Mouse (Mus musculus): ENCODE measurements at regions not wholly inside any gene's neighbourhood (a gene's known extent, or its start where the extent isn't known, plus 50 kb on each side); places are given as distances from the start of the nearest gene placed in this dataset.
"Not testable (repeated sequence)": the region's sequence is repeated elsewhere in the genome, so short reads cannot be mapped to it uniquely, and the experiment has no call there.

GRCm38 (mm10) chr9:6845281-6845680 is 339.0 kb downstream of the Dync2h1 start:
- DNase-seq (ENCODE audit: low read depth, low spot score) = not testable (repeated sequence)

DNA sequence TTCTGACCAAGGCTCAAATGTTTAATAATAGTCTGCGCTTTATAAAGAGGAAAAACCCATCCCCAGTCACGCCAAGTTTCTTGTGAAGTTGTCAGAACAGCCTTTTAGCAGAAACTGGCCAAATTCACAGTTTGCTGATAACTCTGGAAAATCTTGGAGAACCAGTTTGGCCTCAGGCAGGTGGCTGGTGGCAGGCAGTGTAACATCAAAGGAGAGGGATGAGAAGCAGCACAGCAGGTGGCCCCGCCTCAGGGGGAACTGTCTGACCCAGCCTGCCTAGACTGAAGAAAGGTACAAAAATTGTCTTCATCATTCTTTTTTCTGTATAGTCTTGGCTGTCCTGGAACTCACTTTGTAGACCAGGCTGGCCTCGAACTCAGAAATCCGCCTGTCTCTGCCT is 349.3 kb downstream of the Dync2h1 start:
- DNase-seq (ENCODE audit: low read depth, low spot score) = not testable (repeated sequence)

- DNase-seq (ENCODE audit: low read depth, low spot score) = no peak
These were observed 349.8 kb downstream of the Dync2h1 start for GRCm38 (mm10) chr9:6834470-6834869.

GRCm38 (mm10) chr9:6832862-6833261 is 351.4 kb downstream of the Dync2h1 start:
- DNase-seq (ENCODE audit: low read depth, low spot score) = no peak

- DNase-seq (ENCODE audit: low read depth, low spot score) = not testable (repeated sequence)
These were observed 352.6 kb downstream of the Dync2h1 start for GRCm38 (mm10) chr9:6831642-6832041.

DNA sequence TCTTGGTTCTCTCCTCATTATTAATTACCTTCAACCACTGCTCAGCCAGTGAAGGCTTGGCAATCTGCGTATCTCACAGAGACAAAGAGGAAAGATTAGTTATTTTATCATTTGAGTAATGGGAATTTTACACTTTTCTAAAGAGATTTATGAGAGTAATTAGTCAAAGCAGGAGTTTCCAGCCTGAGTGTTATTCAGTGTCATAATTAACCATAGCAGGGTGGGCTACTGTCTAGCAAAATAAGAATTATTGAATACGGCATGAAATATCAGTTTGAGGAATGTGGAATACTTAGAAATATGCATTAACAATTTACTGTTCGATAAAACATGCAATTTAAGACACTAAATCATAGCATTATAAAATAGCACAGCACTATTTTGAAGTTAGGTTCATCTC is 357.7 kb downstream of the Dync2h1 start:
- no peak for DNase-seq (ENCODE audit: low read depth, low spot score)

DNA sequence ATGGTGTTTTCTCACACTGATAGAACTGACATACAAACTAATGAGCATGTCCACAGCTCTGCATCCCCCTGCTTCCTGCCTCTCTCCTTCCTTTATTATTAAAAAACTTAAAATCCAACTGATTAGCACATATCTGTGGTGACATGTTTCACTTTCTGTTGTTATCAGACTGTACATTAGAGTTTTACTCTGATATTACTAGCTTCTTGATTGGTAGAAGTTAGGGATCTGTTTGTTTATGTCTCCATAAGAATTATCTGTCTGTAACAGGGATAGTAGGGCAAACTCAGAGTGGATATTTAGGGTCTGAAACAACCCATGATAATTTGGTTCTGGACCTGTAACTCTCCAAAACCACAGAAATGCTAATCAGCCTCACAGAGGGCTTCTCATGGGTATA is 358.6 kb downstream of the Dync2h1 start:
- no peak for DNase-seq (ENCODE audit: low read depth, low spot score)

GRCm38 (mm10) chr9:6823946-6824345 is 360.3 kb downstream of the Dync2h1 start:
- not testable (repeated sequence) for DNase-seq (ENCODE audit: low read depth, low spot score)

DNA sequence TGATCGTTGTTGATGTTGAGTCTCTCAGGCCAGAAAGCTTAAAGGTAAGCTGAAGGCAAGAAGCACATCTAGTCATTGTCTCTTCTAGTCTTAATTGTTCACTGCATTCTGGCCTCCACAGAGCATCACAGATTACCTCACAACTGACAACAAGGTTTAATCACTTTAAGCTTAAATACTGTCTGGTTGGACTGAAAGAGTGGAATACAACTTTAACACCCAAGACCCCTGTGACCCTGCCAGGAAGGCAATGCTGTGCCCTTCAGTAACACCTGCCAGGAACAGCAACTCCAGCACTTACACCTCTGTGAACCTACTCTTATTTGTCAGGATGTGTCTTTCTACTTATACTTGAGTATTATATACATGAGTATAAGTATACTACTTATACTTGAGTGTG is 360.7 kb downstream of the Dync2h1 start:
- DNase-seq (ENCODE audit: low read depth, low spot score) = no peak

DNA sequence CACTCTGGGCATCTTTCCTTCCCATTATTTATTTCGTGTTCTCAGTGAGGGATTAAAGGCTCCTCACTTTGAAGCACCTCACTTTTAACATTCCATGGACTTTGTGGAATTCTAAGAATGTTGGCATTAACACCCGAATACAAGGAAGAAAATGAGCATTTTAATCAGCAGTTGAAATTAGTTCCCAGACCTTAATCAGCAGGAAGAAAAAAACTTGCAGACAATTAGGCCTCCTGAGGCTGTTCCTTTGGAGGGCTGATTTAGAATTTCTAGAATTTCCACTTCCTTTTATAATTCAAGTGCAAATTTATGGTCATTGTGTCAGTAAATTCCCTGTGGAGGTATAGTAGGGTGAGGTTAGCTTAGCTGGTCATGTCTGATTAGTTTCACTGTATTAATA is 407.6 kb downstream of the Dync2h1 start:
- DNase-seq (ENCODE audit: low read depth, low spot score) = no peak

GRCm38 (mm10) chr9:6741478-6741877 is 442.8 kb downstream of the Dync2h1 start:
- no peak for DNase-seq (ENCODE audit: low read depth, low spot score)

DNA sequence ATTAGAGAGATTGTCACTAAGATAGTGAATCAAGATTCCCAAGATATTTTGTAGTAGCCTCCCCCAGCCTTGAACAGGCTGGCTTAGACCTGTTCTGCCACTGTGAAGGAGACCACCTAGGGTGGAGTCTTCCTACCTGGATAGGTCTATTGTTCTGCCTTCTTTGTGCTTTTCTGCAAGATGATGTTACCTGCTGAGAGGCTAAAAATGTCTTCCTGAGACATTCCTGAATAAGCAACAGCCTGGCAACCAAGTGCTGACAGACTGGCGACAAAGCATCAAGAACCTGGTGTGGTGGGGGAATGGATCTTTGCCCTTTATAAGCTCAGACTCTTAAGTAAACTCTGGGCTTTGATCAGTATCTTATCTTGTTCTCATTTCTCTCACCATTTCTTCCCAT is 447.8 kb downstream of the Dync2h1 start:
- no peak for DNase-seq (ENCODE audit: low read depth, low spot score)

DNA sequence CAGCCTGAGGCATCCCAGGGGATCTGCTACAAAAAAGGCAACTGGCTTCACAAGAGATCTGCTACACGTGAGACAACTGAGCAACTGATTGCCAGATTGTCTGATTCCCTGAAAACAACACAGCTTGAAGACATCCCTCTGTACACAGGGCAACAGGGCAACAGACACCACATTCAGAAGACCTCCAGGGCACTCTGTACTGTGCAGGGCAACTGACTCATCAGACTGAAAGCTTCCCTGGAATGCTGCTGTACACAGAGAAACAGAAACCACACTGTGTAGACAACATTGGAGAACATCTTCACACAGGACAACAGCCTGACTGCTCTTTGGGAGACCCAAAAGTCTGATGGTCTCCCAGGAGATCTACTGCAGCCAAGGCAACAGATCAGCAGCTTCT is 456.8 kb upstream of the Ddi1 start:
- peak; percentile 29 for DNase-seq (ENCODE audit: low read depth, low spot score)

DNA sequence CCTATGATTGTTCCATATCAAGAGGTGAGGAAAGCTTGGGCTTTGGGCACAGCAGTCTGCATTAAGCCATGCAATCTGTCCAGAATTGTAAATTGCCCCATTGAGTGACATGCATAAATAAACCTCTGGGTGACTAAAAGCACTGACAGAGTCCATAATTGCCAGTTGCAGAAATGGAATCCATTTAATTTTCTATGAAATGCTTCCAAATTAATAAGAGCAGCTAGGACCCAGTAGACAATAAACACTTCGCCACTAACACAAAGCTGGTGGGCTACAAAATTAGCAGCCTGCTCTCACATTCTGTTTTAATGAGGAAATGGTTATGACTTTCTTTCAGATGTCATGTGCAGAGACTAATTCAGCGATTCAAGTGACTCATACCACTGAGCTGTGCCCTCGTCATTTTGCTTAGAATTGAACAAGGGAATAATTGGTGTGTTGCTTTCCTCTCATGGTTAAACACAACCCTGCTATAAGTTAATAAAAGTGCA is 407.6 kb upstream of the Ddi1 start:
- DNase-seq (ENCODE audit: low read depth, low spot score) = no peak

GRCm38 (mm10) chr9:6668001-6668969 is 398.6 kb upstream of the Ddi1 start:
- peak; percentile 87 for DNase-seq (ENCODE audit: low read depth, low spot score)

DNA sequence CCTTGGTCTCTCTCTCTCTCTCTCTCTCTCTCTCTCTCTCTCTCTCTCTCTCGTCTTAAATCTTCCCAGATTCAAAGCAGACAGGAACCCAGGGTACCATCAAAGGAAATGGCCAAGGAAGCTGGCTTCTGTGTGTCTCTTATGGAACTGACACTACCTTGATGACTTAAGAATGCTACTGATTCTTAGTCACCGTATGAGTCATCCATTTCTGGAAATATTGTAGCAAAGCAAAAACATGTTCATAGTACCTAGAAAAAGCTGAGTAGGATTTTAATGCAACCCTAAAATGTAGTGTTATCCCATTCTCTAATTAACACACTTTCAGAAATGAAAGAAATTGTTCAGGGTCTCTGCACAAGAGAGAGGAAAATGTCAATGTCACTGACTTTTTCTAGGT is 396.0 kb upstream of the Ddi1 start:
- DNase-seq (ENCODE audit: low read depth, low spot score) = peak; percentile 58

DNA sequence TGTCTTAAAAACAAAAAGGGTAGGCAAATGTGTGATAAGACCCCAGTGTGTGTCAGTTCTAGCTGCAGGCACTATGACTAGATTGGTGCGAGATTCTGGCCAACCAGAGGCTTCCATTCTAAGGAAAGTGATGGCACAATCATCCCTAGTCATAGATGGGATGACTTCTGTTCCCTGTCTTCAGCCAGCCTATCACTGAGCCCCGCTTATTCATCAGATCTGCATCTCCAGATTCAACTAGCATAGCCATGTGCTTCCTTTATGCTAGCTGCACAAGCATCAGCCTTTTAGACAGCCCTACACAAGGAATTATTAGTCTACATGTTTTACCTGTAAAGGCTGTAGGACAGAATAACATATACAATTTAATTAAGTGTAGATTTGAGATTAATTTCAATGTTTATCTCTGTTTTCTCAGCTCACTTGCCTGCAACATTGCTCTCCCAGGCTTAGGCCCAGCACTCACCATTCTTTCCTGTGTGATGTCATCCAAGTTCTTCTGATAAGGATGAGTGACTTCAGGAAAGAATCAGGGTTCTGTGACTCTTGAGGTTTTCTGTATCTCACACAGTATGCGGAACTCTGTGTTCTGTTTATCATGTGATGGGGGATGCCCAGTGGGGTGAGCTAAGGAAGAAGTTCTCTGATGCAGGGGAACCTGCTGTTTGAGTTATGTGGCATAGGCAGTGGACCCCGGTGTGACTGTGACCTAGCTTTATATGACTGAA is 382.8 kb upstream of the Ddi1 start:
- DNase-seq (ENCODE audit: low read depth, low spot score) = no peak

DNA sequence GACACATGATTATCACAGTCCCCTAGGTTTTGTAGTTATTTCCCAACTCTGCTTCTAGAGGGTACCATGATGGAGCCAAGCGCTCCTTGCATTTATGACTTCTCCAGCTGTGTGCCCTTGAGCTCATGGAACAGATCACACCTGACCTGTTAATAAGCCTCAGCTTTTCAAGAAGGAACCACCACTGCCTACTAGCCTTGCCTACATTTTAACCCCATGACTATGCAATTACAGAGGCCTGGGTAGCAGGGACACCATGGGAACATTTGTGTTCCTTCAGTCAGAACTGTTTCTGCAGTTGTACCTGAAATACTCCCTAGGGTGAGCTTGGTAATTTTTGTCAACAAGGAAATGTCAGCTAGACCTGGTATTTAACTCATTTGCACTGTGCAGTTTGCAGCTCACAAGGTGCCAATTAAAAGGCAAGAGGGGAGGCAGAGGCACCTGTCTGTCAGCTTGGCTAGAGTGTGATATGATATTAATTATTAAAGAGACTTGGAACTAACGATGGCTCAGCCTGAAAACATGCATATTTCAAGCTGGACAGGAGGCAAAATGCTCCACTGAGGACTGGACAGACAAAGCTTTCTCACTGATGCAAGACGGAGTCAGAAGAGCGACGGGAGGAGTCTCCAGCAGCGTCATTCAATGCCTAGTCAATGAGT is 382.1 kb upstream of the Ddi1 start:
- no peak for DNase-seq (ENCODE audit: low read depth, low spot score)

GRCm38 (mm10) chr9:6645796-6646309 is 376.2 kb upstream of the Ddi1 start:
- no peak for DNase-seq (ENCODE audit: low read depth, low spot score)

DNA sequence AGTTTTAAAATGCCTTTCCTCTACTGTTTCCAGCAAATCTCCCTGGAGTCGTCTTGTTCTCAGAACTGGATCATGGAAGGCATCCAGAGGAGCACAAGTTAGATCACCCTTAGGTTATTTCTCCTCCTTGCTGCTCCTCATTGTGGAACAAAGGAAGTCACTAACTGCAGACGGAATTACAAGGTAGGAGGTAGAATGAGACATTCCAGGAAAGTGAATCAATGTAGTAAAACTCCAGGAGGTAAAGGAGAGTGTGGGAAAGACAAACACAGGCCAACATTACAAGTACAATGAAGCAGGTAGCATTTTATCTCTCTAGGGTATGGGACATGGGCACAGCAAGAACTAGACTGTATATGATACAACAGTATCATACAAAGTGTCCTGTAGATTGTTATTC is 375.7 kb upstream of the Ddi1 start:
- no peak for DNase-seq (ENCODE audit: low read depth, low spot score)

DNA sequence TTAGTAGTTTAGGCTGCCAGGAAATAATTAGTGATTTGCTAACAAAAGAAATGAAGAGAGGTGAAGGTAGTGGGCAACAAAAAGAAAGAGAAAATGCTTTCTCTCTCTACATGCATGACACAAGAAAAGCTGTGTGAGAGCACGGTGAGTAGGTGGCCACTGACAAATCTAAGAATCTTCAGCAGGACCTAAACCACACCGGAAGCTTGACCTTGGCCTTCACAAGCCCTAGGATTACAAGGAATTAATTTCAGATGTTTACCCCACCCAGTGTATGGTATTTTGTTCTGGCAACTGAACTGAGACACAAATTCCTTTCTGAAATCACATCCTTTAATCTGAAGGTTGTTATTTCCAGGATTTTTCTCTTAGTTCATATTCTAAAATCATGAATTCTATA is 347.5 kb upstream of the Ddi1 start:
- peak; percentile 20 for DNase-seq (ENCODE audit: low read depth, low spot score)

DNA sequence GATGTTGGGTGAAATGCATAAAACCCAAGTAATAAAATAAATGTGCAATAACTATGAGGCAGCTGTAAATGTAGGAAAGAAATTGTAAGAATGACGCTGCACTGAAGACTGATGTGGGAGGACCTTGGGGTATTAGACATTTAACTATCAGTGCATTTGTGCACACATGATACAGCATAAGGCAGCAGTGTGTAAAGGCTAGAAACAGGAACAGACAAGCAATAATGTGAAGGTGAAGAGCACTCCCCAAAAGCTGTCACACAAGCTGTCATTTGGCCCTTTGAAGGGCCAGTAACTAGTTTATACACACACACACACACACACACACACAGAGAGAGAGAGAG is 339.6 kb upstream of the Ddi1 start:
- DNase-seq (ENCODE audit: low read depth, low spot score) = no peak
